Mouse (Mus musculus) neural tube, embryonic 15.5 days (tissue): Measurements from ENCODE around the gene Dusp6. TPM values are rescaled to one million over a fixed set of nuclear protein-coding genes. Genes with fewer than 3 reads are reported as not detected.

Source experiments
- ATAC-seq: fragments of 200-750 bp; cut with Nextera tagmentation; 2 replicates; pipeline ENCODE4 v1.8.0; 2017; ENCODE audit warnings: mild to moderate bottlenecking, moderate TSS enrichment, moderate library complexity; ENCODE audit not compliant: low FRiP score
- H3K27ac ChIP-seq: fragments of 300-500 bp; sonication (generic); replicated peaks from 2 replicates; pipeline ENCODE4 v1.5.1; 2015; ENCODE audit warnings: mild to moderate bottlenecking, inconsistent platforms
- H3K27me3 ChIP-seq: fragments of 300-500 bp; sonication (generic); replicated peaks from 2 replicates; pipeline ENCODE4 v1.6.1; 2015; ENCODE audit warnings: inconsistent platforms
- H3K36me3 ChIP-seq: fragments of 300-500 bp; sonication (generic); 2 replicates; pipeline ENCODE4 v1.6.1; 2015; ENCODE audit warnings: inconsistent platforms
- H3K4me1 ChIP-seq: fragments of 300-500 bp; sonication (generic); 2 replicates; pipeline ENCODE4 v1.6.1; 2015; ENCODE audit warnings: inconsistent platforms
- H3K4me2 ChIP-seq: fragments of 300-500 bp; sonication (generic); 2 replicates; pipeline ENCODE4 v1.6.1; 2015; ENCODE audit warnings: inconsistent platforms, mild to moderate bottlenecking, moderate library complexity
- H3K4me3 ChIP-seq: fragments of 300-500 bp; sonication (generic); replicated peaks from 2 replicates; pipeline ENCODE4 v1.5.1; 2015; ENCODE audit warnings: mild to moderate bottlenecking, inconsistent platforms
- H3K9ac ChIP-seq: fragments of 300-500 bp; sonication (generic); replicated peaks from 2 replicates; pipeline ENCODE4 v1.6.1; 2015; ENCODE audit warnings: mild to moderate bottlenecking, inconsistent platforms
- H3K9me3 ChIP-seq: fragments of 300-500 bp; sonication (generic); replicated peaks from 2 replicates; pipeline ENCODE4 v1.6.1; 2016; ENCODE audit warnings: inconsistent platforms
- WGBS: fragments of 180-500 bp; shearing (Covaris S2); methylation state at CpG from one replicate; pipeline ENCODE4 v1.1.7; 2015; ENCODE audit warnings: mixed read lengths; 5-methylcytosine and 5-hydroxymethylcytosine counted together
- polyA plus RNA-seq: library from polyadenylated mRNA; unstranded; fragments of >200 nt; fragmentation: Nextera tagmentation; extraction: Ambion mirVana; gene quantifications from 2 replicates; pipeline ENCODE4 v1.2.1, GENCODE M21; 2015

Gene Dusp6
- polyA plus RNA-seq, 1 experiment from 2014 or later = 28.2 TPM

GRCm38 (mm10) chr10:99234336-99234735 is 28.7 kb upstream of the Dusp6 start:
- H3K9me3 ChIP-seq = no peaks in the 10 kb centered on the region
- H3K27ac ChIP-seq = no peak overlapping the region
- 91% methylated on average over 8 of the region's 8 CpGs for WGBS
- peaks cover 2% of the 10 kb centered on the region; the same call in 1 of the 2 replicates for H3K4me1 ChIP-seq
- H3K36me3 ChIP-seq = no peaks in the 10 kb centered on the region
- no peak overlapping the region for H3K4me2 ChIP-seq
- no peak for ATAC-seq
- no peak overlapping the region for H3K9ac ChIP-seq
- no peaks in the 10 kb centered on the region for H3K27me3 ChIP-seq
- H3K4me3 ChIP-seq = no peak overlapping the region

- Histone ChIP-seq H3K36me3 (no peaks in the 10 kb centered on the region), H3K27ac (no peak overlapping the region), H3K4me3 (no peak overlapping the region), H3K4me2 (no peak overlapping the region), H3K27me3 (no peaks in the 10 kb centered on the region), H3K9me3 (no peaks in the 10 kb centered on the region), H3K9ac (no peak overlapping the region), H3K4me1 (no peaks in the 10 kb centered on the region)
- 94% methylated on average over 9 of the region's 9 CpGs for WGBS
- no peak for ATAC-seq
Measured at GRCm38 (mm10) chr10:99235081-99235480, 27.9 kb upstream of the Dusp6 start.

- Histone ChIP-seq H3K4me1 (no peaks in the 10 kb centered on the region), H3K4me3 (no peak overlapping the region), H3K9me3 (no peaks in the 10 kb centered on the region), H3K4me2 (no peak overlapping the region), H3K9ac (no peak overlapping the region), H3K27me3 (no peaks in the 10 kb centered on the region), H3K36me3 (no peaks in the 10 kb centered on the region), H3K27ac (no peak overlapping the region)
- no peak for ATAC-seq
- 86% methylated on average over 11 of the region's 11 CpGs for WGBS
Measured at GRCm38 (mm10) chr10:99237205-99237832, 25.7 kb upstream of the Dusp6 start.

GRCm38 (mm10) chr10:99238537-99238936 is 24.5 kb upstream of the Dusp6 start:
- H3K36me3 ChIP-seq = no peaks in the 10 kb centered on the region
- H3K4me1 ChIP-seq = no peaks in the 10 kb centered on the region
- H3K9ac ChIP-seq = no peak overlapping the region
- H3K4me3 ChIP-seq = no peak overlapping the region
- no peaks in the 10 kb centered on the region for H3K9me3 ChIP-seq
- no peak overlapping the region for H3K4me2 ChIP-seq
- H3K27me3 ChIP-seq = no peaks in the 10 kb centered on the region
- no peak for ATAC-seq
- H3K27ac ChIP-seq = no peak overlapping the region
- 66% methylated on average over 11 of the region's 11 CpGs for WGBS

GRCm38 (mm10) chr10:99241284-99241828 is 21.7 kb upstream of the Dusp6 start:
- Histone ChIP-seq H3K9ac (no peak overlapping the region), H3K27ac (no peak overlapping the region), H3K36me3 (no peaks in the 10 kb centered on the region), H3K4me1 (no peaks in the 10 kb centered on the region), H3K9me3 (no peaks in the 10 kb centered on the region), H3K4me2 (no peak overlapping the region), H3K27me3 (no peaks in the 10 kb centered on the region), H3K4me3 (no peak overlapping the region)
- WGBS = 89% methylated on average over 7 of the region's 7 CpGs
- no peak for ATAC-seq

- H3K9me3 ChIP-seq = no peaks in the 10 kb centered on the region
- H3K4me1 ChIP-seq = no peaks in the 10 kb centered on the region
- no peak overlapping the region for H3K27ac ChIP-seq
- no peak overlapping the region for H3K9ac ChIP-seq
- ATAC-seq = no peak
- H3K27me3 ChIP-seq = no peaks in the 10 kb centered on the region
- H3K4me3 ChIP-seq = no peak overlapping the region
- H3K36me3 ChIP-seq = no peaks in the 10 kb centered on the region
- H3K4me2 ChIP-seq = no peak overlapping the region
- 79% methylated on average over 16 of the region's 16 CpGs for WGBS
Measured at GRCm38 (mm10) chr10:99241829-99242711, 21.0 kb upstream of the Dusp6 start.

- Histone ChIP-seq H3K4me1 (peaks cover 4% of the 10 kb centered on the region), H3K9ac (no peak overlapping the region), H3K4me3 (no peak overlapping the region), H3K36me3 (no peaks in the 10 kb centered on the region), H3K27me3 (no peaks in the 10 kb centered on the region), H3K9me3 (no peaks in the 10 kb centered on the region), H3K4me2 (no peak overlapping the region), H3K27ac (no peak overlapping the region)
- ATAC-seq = no peak
- 88% methylated on average over 10 of the region's 10 CpGs for WGBS
Measured at GRCm38 (mm10) chr10:99242721-99243120, 20.3 kb upstream of the Dusp6 start.

GRCm38 (mm10) chr10:99243907-99244489 is 19.0 kb upstream of the Dusp6 start:
- no peak overlapping the region for H3K4me2 ChIP-seq
- no peak for ATAC-seq
- H3K27ac ChIP-seq = no peak overlapping the region
- H3K9me3 ChIP-seq = no peaks in the 10 kb centered on the region
- no peak overlapping the region for H3K9ac ChIP-seq
- H3K4me3 ChIP-seq = no peak overlapping the region
- no peaks in the 10 kb centered on the region for H3K27me3 ChIP-seq
- H3K36me3 ChIP-seq = no peaks in the 10 kb centered on the region
- WGBS = 70% methylated on average over 5 of the region's 5 CpGs
- peaks cover 4% of the 10 kb centered on the region for H3K4me1 ChIP-seq

GRCm38 (mm10) chr10:99244655-99245260 is 18.3 kb upstream of the Dusp6 start:
- H3K4me1 ChIP-seq = peaks cover 4% of the 10 kb centered on the region
- H3K9ac ChIP-seq = no peak overlapping the region
- no peak overlapping the region for H3K4me3 ChIP-seq
- no peaks in the 10 kb centered on the region for H3K27me3 ChIP-seq
- no peaks in the 10 kb centered on the region for H3K36me3 ChIP-seq
- no peak for ATAC-seq
- no peaks in the 10 kb centered on the region for H3K9me3 ChIP-seq
- H3K27ac ChIP-seq = no peak overlapping the region
- WGBS = 63% methylated on average over 7 of the region's 7 CpGs
- no peak overlapping the region for H3K4me2 ChIP-seq

GRCm38 (mm10) chr10:99246797-99247508 is 16.1 kb upstream of the Dusp6 start:
- Histone ChIP-seq H3K9me3 (no peaks in the 10 kb centered on the region), H3K27me3 (no peaks in the 10 kb centered on the region), H3K36me3 (no peaks in the 10 kb centered on the region), H3K4me3 (peak overlapping the region; percentile 8; the same call in 1 of the 2 replicates), H3K4me1 (peaks cover 4% of the 10 kb centered on the region), H3K27ac (no peak overlapping the region), H3K4me2 (peak overlapping the region; percentile 35), H3K9ac (no peak overlapping the region)
- WGBS = 61% methylated on average over 20 of the region's 20 CpGs
- no peak for ATAC-seq

- no peaks in the 10 kb centered on the region for H3K27me3 ChIP-seq
- no peaks in the 10 kb centered on the region for H3K36me3 ChIP-seq
- peaks cover 4% of the 10 kb centered on the region for H3K4me1 ChIP-seq
- 79% methylated on average over 11 of the region's 11 CpGs for WGBS
- H3K4me2 ChIP-seq = no peak overlapping the region
- no peaks in the 10 kb centered on the region for H3K9me3 ChIP-seq
- H3K4me3 ChIP-seq = no peak overlapping the region
- H3K9ac ChIP-seq = no peak overlapping the region
- ATAC-seq = no peak
- H3K27ac ChIP-seq = no peak overlapping the region
Measured at GRCm38 (mm10) chr10:99250874-99251281, 12.2 kb upstream of the Dusp6 start.
